In the genomic region with DNA sequence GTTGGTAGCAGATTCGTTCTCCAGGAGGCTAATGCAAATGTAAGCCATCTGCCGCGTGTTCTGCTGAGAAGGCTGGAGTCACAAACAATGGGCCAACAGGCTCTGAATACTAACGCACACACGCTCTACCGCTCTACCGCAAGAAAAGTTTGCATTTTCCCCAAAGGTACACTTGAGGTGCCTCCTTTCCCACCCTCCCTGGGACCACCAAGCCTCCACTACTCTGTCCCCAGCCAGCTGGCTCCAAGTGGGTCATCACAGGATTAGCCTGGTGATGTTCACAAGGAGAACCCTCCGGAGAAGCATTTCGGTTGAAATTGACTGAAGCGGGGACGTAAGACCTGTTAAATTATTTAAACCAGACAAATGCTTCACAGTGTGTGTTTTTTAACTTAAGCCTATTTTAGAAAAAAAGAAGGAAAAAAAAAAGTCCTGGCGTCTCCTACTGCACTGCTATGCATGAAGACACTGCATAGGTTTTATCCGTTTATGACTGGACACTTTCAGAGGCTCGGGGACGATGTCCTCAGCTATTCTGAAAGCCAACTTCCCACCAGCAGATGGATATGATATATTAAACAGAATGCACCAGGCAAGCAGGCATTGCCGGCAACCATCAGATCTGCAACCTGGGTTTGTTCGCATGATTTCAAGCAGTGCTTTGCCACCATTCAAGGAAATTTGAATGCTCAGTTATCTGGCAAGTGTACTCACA, we compare ENCODE assay signal across 7 mouse cellular contexts.
DNase-seq lines count a peak whose midpoint lies in the region; ATAC-seq lines count a peak whose summit lies in the region.

No protein-coding gene starts in this region.

- H3K9me3 ChIP-seq in hindbrain, embryonic 15.5 days: no peaks in the 10 kb centered on the region
- no peaks in the 10 kb centered on the region for H3K9me3 ChIP-seq in midbrain, embryonic 10.5 days (replicated peaks)
- H3K9me3 ChIP-seq in intestine, embryonic 15.5 days: no peaks in the 10 kb centered on the region

- H3K9ac ChIP-seq in hindbrain, embryonic 15.5 days: no peak overlapping the region
- no peak overlapping the region for H3K9ac ChIP-seq in intestine, embryonic 15.5 days

- no peak overlapping the region for H3K4me3 ChIP-seq in hindbrain, embryonic 15.5 days
- peak overlapping the region; percentile 28; the same call in 1 of the 2 replicates for H3K4me3 ChIP-seq in midbrain, embryonic 10.5 days
- H3K4me3 ChIP-seq in intestine, embryonic 15.5 days (replicated peaks): no peak overlapping the region

- peak overlapping the region; percentile 59 for H3K27ac ChIP-seq in hindbrain, embryonic 15.5 days (replicated peaks)
- H3K27ac ChIP-seq in midbrain, embryonic 10.5 days (replicated peaks): peak overlapping the region; percentile 81
- no peak overlapping the region for H3K27ac ChIP-seq in intestine, embryonic 15.5 days

- WGBS in hindbrain, embryonic 15.5 days: 33% methylated on average over 17 of the region's 17 CpGs
- WGBS in midbrain, embryonic 10.5 days: 38% methylated on average over 17 of the region's 17 CpGs
- 57% methylated on average over 17 of the region's 17 CpGs for WGBS in intestine, embryonic 15.5 days

- H3K27me3 ChIP-seq in hindbrain, embryonic 15.5 days: no peaks in the 10 kb centered on the region
- no peaks in the 10 kb centered on the region; the same call in 1 of the 2 replicates for H3K27me3 ChIP-seq in midbrain, embryonic 10.5 days (ENCODE audit: low read depth, poor library complexity, severe bottlenecking)
- H3K27me3 ChIP-seq in intestine, embryonic 15.5 days (replicated peaks): no peaks in the 10 kb centered on the region

- peak overlapping the region; percentile 46 for H3K4me2 ChIP-seq in hindbrain, embryonic 15.5 days
- H3K4me2 ChIP-seq in intestine, embryonic 15.5 days (replicated peaks): no peak overlapping the region

- no peaks in the 10 kb centered on the region; the same call in 1 of the 2 replicates for H3K4me1 ChIP-seq in hindbrain, embryonic 15.5 days (replicated peaks)
- peaks cover 27% of the 10 kb centered on the region for H3K4me1 ChIP-seq in midbrain, embryonic 10.5 days
- no peaks in the 10 kb centered on the region for H3K4me1 ChIP-seq in intestine, embryonic 15.5 days (replicated peaks)

- peak; percentile 7 for DNase-seq in embryo, embryonic 11.5 days (ENCODE audit: low read depth, low spot score)
- peak; percentile 44 for DNase-seq in midbrain, embryonic 10.5 days (ENCODE audit: low spot score)
- peak; percentile 59 for DNase-seq in telencephalon, adult 2 months (ENCODE audit: low read depth, low spot score)
- no peak for DNase-seq in thymus, postnatal 36 days
- no peak for DNase-seq in ovary, postnatal 10 days (ENCODE audit: low spot score)

- no peaks in the 10 kb centered on the region for H3K36me3 ChIP-seq in hindbrain, embryonic 15.5 days
- H3K36me3 ChIP-seq in midbrain, embryonic 10.5 days: no peaks in the 10 kb centered on the region
- no peaks in the 10 kb centered on the region for H3K36me3 ChIP-seq in intestine, embryonic 15.5 days

- ATAC-seq in hindbrain, embryonic 15.5 days (ENCODE audit: low FRiP score, low read depth): peak; percentile 75
- ATAC-seq in intestine, embryonic 15.5 days: no peak

Comparison
In these comparisons a context has a peak if more than half of its experiments do, and no peak if none do; other contexts are left out.
1. DNase-seq: peak in embryo, embryonic 11.5 days (single experiment), midbrain, embryonic 10.5 days (single experiment) and telencephalon, adult 2 months (single experiment); none in thymus, postnatal 36 days (0 of 2) and ovary, postnatal 10 days (single experiment).